Mouse (Mus musculus) midbrain, embryonic 13.5 days (tissue): ENCODE measurements around the gene Herc2. TPM values are rescaled to one million over a fixed set of nuclear protein-coding genes. Genes with fewer than 3 reads are reported as not detected.
"Not testable (repeated sequence)": the region's sequence is repeated elsewhere in the genome, so short reads cannot be mapped to it uniquely, and the experiment has no call there.

ENCODE experiments used
- ATAC-seq: fragments of 200-750 bp; cut with Nextera tagmentation; 2 replicates; pipeline ENCODE4 v1.8.0; 2017; ENCODE audit warnings: mild to moderate bottlenecking, moderate TSS enrichment, moderate library complexity
- H3K27ac ChIP-seq: fragments of 300-500 bp; sonication (generic); 2 replicates; pipeline ENCODE4 v1.5.1; 2015; ENCODE audit warnings: inconsistent platforms, mild to moderate bottlenecking, moderate library complexity
- H3K27me3 ChIP-seq: fragments of 300-500 bp; sonication (generic); 2 replicates; pipeline ENCODE4 v1.6.1; 2015; ENCODE audit warnings: mild to moderate bottlenecking, inconsistent platforms
- H3K36me3 ChIP-seq: fragments of 300-500 bp; sonication (generic); 2 replicates; pipeline ENCODE4 v1.6.1; 2015; ENCODE audit warnings: mild to moderate bottlenecking, inconsistent platforms
- H3K4me1 ChIP-seq: fragments of 300-500 bp; sonication (generic); replicated peaks from 2 replicates; pipeline ENCODE4 v1.6.1; 2015; ENCODE audit warnings: inconsistent platforms
- H3K4me2 ChIP-seq: fragments of 300-500 bp; sonication (generic); replicated peaks from 2 replicates; pipeline ENCODE4 v1.6.1; 2015; ENCODE audit warnings: moderate library complexity, mild to moderate bottlenecking, inconsistent platforms
- H3K4me3 ChIP-seq: fragments of 300-500 bp; sonication (generic); replicated peaks from 2 replicates; pipeline ENCODE4 v1.5.1; 2015; ENCODE audit warnings: mild to moderate bottlenecking, inconsistent platforms
- H3K9ac ChIP-seq: fragments of 300-500 bp; sonication (generic); replicated peaks from 2 replicates; pipeline ENCODE4 v1.6.1; 2015; ENCODE audit warnings: mild to moderate bottlenecking, inconsistent platforms
- H3K9me3 ChIP-seq: fragments of 300-500 bp; sonication (generic); 2 replicates; pipeline ENCODE4 v1.6.1; 2016; ENCODE audit warnings: mild to moderate bottlenecking, inconsistent platforms
- WGBS: fragments of 180-500 bp; shearing (Covaris S2); methylation state at CpG from one replicate; pipeline ENCODE4 v1.1.7; 2015; 5-methylcytosine and 5-hydroxymethylcytosine counted together
- polyA plus RNA-seq: library from polyadenylated mRNA; unstranded; fragments of >200 nt; fragmentation: Nextera tagmentation; extraction: Ambion mirVana; gene quantifications from 2 replicates; pipeline ENCODE4 v1.2.1, GENCODE M21; 2015

Gene Herc2
- polyA plus RNA-seq = 47.4 and 50.4 TPM in 2 replicates

GRCm38 (mm10) chr7:56049831-56050321 lies at the start of gene Herc2:
Gene Herc2 (plus strand): TSS chr7:56050196.
- peak within 1 kb of the TSS; percentile 90 for H3K9ac ChIP-seq
- peak within 1 kb of the TSS; percentile 93 for H3K27ac ChIP-seq
- no peaks in the 10 kb centered on the region for H3K27me3 ChIP-seq
- 0 out of 2 replicates have a peak, but pooled peaks cover 3% of the 10 kb centered on the region for H3K36me3 ChIP-seq
- H3K4me1 ChIP-seq = peaks cover 29% of the 10 kb centered on the region
- under 1% methylated on average over 46 of the region's 47 CpGs for WGBS
- peak; percentile 100 for ATAC-seq
- H3K4me3 ChIP-seq = peak within 1 kb of the TSS; percentile 90
- no peaks in the 10 kb centered on the region for H3K9me3 ChIP-seq
- H3K4me2 ChIP-seq = peak within 1 kb of the TSS; percentile 84

GRCm38 (mm10) chr7:56010318-56011017 lies 39.5 kb upstream of the Herc2 start:
- ATAC-seq = no peak
- no peak overlapping the region for H3K27ac ChIP-seq
- H3K9ac ChIP-seq = no peak overlapping the region
- no peak overlapping the region for H3K4me3 ChIP-seq
- no peaks in the 10 kb centered on the region for H3K27me3 ChIP-seq
- peaks cover 13% of the 10 kb centered on the region; the same call in 1 of the 2 replicates for H3K36me3 ChIP-seq
- H3K4me2 ChIP-seq = no peak overlapping the region
- no peaks in the 10 kb centered on the region for H3K9me3 ChIP-seq
- no peaks in the 10 kb centered on the region for H3K4me1 ChIP-seq
- 88% methylated on average over 4 of the region's 4 CpGs for WGBS

DNA sequence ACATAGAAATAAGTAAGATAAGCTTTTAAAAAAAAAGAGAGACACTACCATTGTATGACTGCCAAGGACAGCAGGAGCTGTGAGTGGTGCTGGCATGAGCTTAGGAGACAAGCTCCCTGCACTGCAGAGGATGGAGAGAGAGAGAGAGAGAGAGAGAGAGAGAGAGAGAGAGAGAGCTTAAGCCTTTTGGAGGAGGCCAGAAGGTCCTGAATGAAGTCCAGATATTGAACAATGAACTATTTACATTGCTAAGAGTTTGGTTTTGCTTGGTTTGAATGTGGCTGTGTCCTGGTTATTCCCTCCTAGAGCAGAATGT lies 39.0 kb upstream of the Herc2 start:
- H3K27ac ChIP-seq = no peak overlapping the region
- H3K4me3 ChIP-seq = no peak overlapping the region
- no peaks in the 10 kb centered on the region for H3K27me3 ChIP-seq
- H3K4me1 ChIP-seq = no peaks in the 10 kb centered on the region
- ATAC-seq = no peak
- H3K4me2 ChIP-seq = no peak overlapping the region
- H3K36me3 ChIP-seq = peaks cover 14% of the 10 kb centered on the region; the same call in 1 of the 2 replicates
- H3K9me3 ChIP-seq = no peaks in the 10 kb centered on the region
- no peak overlapping the region for H3K9ac ChIP-seq

- Histone ChIP-seq H3K27me3 (no peaks in the 10 kb centered on the region), H3K9me3 (no peaks in the 10 kb centered on the region), H3K27ac (no peak overlapping the region), H3K4me2 (no peak overlapping the region), H3K4me3 (no peak overlapping the region), H3K36me3 (peaks cover 14% of the 10 kb centered on the region; the same call in 1 of the 2 replicates), H3K4me1 (peaks cover 8% of the 10 kb centered on the region), H3K9ac (no peak overlapping the region)
- WGBS = 97% methylated on average over 14 of the region's 14 CpGs
- ATAC-seq = no peak
These were observed 36.6 kb upstream of the Herc2 start for GRCm38 (mm10) chr7:56013261-56014001.

DNA sequence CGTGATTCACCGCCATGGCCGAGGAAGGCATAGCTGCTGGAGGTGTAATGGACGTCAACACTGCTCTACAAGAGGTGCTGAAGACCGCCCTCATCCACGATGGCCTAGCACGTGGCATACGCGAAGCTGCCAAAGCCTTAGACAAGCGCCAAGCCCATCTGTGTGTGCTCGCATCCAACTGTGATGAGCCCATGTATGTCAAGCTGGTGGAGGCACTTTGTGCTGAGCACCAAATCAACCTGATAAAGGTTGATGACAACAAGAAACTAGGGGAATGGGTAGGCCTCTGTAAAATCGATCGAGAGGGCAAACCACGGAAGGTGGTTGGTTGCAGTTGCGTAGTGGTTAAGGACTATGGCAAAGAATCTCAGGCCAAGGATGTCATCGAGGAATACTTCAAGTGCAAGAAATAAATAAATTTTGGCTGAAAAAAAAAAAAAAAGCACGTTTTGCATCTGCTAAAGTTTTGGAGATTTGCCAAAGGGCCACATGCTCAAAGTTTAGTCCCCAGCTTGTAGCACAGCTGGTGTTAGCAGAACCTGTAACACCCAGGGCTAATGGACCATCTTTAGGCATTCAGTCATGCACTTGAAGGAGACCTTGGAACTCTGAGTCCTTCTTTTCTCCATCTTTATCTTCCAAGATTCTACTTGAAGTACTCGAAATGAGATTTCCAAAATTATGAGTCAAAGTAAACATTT lies 35.8 kb upstream of the Herc2 start:
- not testable (repeated sequence) for H3K4me2 ChIP-seq, ATAC-seq, H3K9me3 ChIP-seq, H3K27me3 ChIP-seq, H3K4me3 ChIP-seq, H3K9ac ChIP-seq, H3K27ac ChIP-seq
- 83% methylated on average over 8 of the region's 18 CpGs for WGBS
- Histone ChIP-seq H3K4me1 (peaks cover 11% of the 10 kb centered on the region), H3K36me3 (peaks cover 14% of the 10 kb centered on the region; the same call in 1 of the 2 replicates)

- Histone ChIP-seq H3K4me3 (no peak overlapping the region), H3K27me3 (no peaks in the 10 kb centered on the region), H3K4me2 (no peak overlapping the region), H3K9me3 (no peaks in the 10 kb centered on the region), H3K4me1 (peaks cover 15% of the 10 kb centered on the region), H3K9ac (no peak overlapping the region), H3K36me3 (peaks cover 14% of the 10 kb centered on the region; the same call in 1 of the 2 replicates), H3K27ac (no peak overlapping the region)
- no peak for ATAC-seq
- 95% methylated on average over 6 of the region's 6 CpGs for WGBS
These were observed 34.8 kb upstream of the Herc2 start for GRCm38 (mm10) chr7:56015172-56015571.

GRCm38 (mm10) chr7:56015837-56016236 lies 34.2 kb upstream of the Herc2 start:
- Histone ChIP-seq H3K27ac (no peak overlapping the region), H3K4me3 (no peak overlapping the region), H3K4me1 (peaks cover 15% of the 10 kb centered on the region), H3K9ac (no peak overlapping the region), H3K27me3 (no peaks in the 10 kb centered on the region), H3K9me3 (no peaks in the 10 kb centered on the region), H3K4me2 (no peak overlapping the region), H3K36me3 (peaks cover 14% of the 10 kb centered on the region; the same call in 1 of the 2 replicates)
- ATAC-seq = no peak
- WGBS = 92% methylated on average over 7 of the region's 7 CpGs

GRCm38 (mm10) chr7:56017761-56018160 lies 32.2 kb upstream of the Herc2 start:
- H3K27me3 ChIP-seq = no peaks in the 10 kb centered on the region
- H3K4me2 ChIP-seq = peak overlapping the region; percentile 73
- no peak overlapping the region for H3K27ac ChIP-seq
- 82% methylated on average over 3 of the region's 3 CpGs for WGBS
- no peak overlapping the region for H3K9ac ChIP-seq
- ATAC-seq = no peak
- no peaks in the 10 kb centered on the region for H3K9me3 ChIP-seq
- peaks cover 15% of the 10 kb centered on the region for H3K4me1 ChIP-seq
- peaks cover 14% of the 10 kb centered on the region; the same call in 1 of the 2 replicates for H3K36me3 ChIP-seq
- H3K4me3 ChIP-seq = no peak overlapping the region

DNA sequence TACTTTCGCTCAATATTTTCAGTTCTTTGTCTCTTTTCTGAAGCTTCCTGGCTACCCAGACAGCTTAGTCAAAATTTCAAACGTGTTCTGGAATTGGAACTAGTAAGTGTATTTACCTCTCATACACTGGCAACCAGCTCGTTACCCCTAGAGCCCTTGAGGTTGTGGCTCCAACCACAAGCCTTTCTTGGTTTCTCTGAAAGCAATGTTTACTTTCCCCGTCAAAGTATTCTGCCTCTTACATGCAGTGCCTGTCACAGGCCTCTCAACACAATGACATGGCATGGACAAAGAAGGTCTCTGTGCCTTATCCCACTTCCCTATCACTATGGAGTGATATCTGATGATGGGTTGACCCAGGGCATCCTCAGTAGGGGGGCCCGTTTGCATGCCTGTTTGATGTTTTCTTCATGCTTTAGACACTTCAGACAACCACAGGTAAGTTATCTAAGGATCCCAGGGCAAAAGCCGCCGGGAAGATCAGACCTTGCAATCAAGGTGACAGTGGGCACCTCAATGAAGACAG lies 31.5 kb upstream of the Herc2 start:
- Histone ChIP-seq H3K27ac (peak overlapping the region; percentile 82), H3K27me3 (no peaks in the 10 kb centered on the region), H3K9me3 (no peaks in the 10 kb centered on the region), H3K36me3 (peaks cover 8% of the 10 kb centered on the region; the same call in 1 of the 2 replicates), H3K4me3 (peak overlapping the region; percentile 61), H3K4me1 (peaks cover 15% of the 10 kb centered on the region), H3K4me2 (peak overlapping the region; percentile 73), H3K9ac (peak overlapping the region; percentile 75)
- peak; percentile 28 for ATAC-seq
- WGBS = 56% methylated on average over 7 of the region's 7 CpGs

- peak overlapping the region; percentile 61 for H3K4me3 ChIP-seq
- no peaks in the 10 kb centered on the region for H3K27me3 ChIP-seq
- peak overlapping the region; percentile 82 for H3K27ac ChIP-seq
- peaks cover 8% of the 10 kb centered on the region; the same call in 1 of the 2 replicates for H3K36me3 ChIP-seq
- H3K9ac ChIP-seq = peak overlapping the region; percentile 75
- under 1% methylated on average over 63 of the region's 71 CpGs for WGBS
- peak overlapping the region; percentile 73 for H3K4me2 ChIP-seq
- H3K4me1 ChIP-seq = peaks cover 15% of the 10 kb centered on the region
- peak; percentile 96 for ATAC-seq
- no peaks in the 10 kb centered on the region for H3K9me3 ChIP-seq
These were observed 30.7 kb upstream of the Herc2 start for GRCm38 (mm10) chr7:56018972-56019929.

- peak within 1 kb of the TSS; percentile 73 for H3K4me2 ChIP-seq
- peaks cover 15% of the 10 kb centered on the region for H3K4me1 ChIP-seq
- no peak for ATAC-seq
- peak within 1 kb of the TSS; percentile 82 for H3K27ac ChIP-seq
- 0 out of 2 replicates have a peak, but pooled peaks cover 7% of the 10 kb centered on the region for H3K36me3 ChIP-seq
- WGBS = 48% methylated on average over 3 of the region's 3 CpGs
- peak within 1 kb of the TSS; percentile 75 for H3K9ac ChIP-seq
- no peaks in the 10 kb centered on the region for H3K27me3 ChIP-seq
- H3K9me3 ChIP-seq = no peaks in the 10 kb centered on the region
- H3K4me3 ChIP-seq = peak within 1 kb of the TSS; percentile 61
These were observed 30.1 kb upstream of the Herc2 start, which contains the start of gene Nipa1 for GRCm38 (mm10) chr7:56019930-56020253. Gene Nipa1 (minus strand): TSS chr7:56019954.
